Mouse (Mus musculus) gonadal fat pad, adult 2 months (tissue): Measurements from ENCODE around the gene Olfr955. TPM values are rescaled to one million over a fixed set of nuclear protein-coding genes. Genes with fewer than 3 reads are reported as not detected.

Source experiments
- DNase-seq: peaks from one replicate; pipeline ENCODE4 v3.0.0-alpha.2; 2012; ENCODE audit warnings: low read depth
- polyA plus RNA-seq: library from polyadenylated mRNA; depleted of rRNA; stranded (reverse); fragments of >200 nt; gene quantifications from 2 replicates; pipeline ENCODE4 v1.2.3, GENCODE M21; 2012; rRNA removed

Gene Olfr955
- polyA plus RNA-seq, result not detected in 2 replicates

GRCm38 (mm10) chr9:39471844-39472243 is at the start of gene Olfr955:
Gene Olfr955, minus strand, starts transcription at chr9:39471944.
- no peak for DNase-seq

GRCm38 (mm10) chr9:39518595-39518994 is 46.9 kb upstream of the Olfr955 start:
- DNase-seq, result no peak

GRCm38 (mm10) chr9:39515531-39515930 is 43.8 kb upstream of the Olfr955 start, which contains the start of gene Olfr957:
Gene Olfr957, minus strand, starts transcription at chr9:39515809.
- DNase-seq, result no peak

- DNase-seq, result no peak
Measured at GRCm38 (mm10) chr9:39509412-39509811, 37.7 kb upstream of the Olfr955 start.

GRCm38 (mm10) chr9:39508998-39509397 is 37.3 kb upstream of the Olfr955 start:
- no peak for DNase-seq

GRCm38 (mm10) chr9:39493895-39494294 is 22.2 kb upstream of the Olfr955 start, which contains the start of gene Olfr44:
Gene Olfr44, minus strand, starts transcription at chr9:39493995.
- DNase-seq, result no peak

- no peak for DNase-seq
Measured at GRCm38 (mm10) chr9:39456401-39456800, 15.3 kb downstream of the Olfr955 start, which contains the start of gene Olfr954. Gene Olfr954, plus strand, starts transcription at chr9:39456701.

- DNase-seq, result no peak
Measured at GRCm38 (mm10) chr9:39427048-39427447, 44.7 kb downstream of the Olfr955 start, which contains the start of gene Olfr952. Gene Olfr952, minus strand, starts transcription at chr9:39427148.

Other genes starting within 250 kb of the Olfr955 start
- gene Olfr1537, start 221.9 kb downstream of the Olfr955 start, polyA plus RNA-seq, result not detected in 2 replicates
- not detected in 2 replicates for gene Olfr945, start 195.1 kb downstream of the Olfr955 start, polyA plus RNA-seq
- gene Olfr948, start 145.9 kb downstream of the Olfr955 start, polyA plus RNA-seq, result not detected in 2 replicates
- gene Olfr951, start 84.5 kb downstream of the Olfr955 start, polyA plus RNA-seq, result not detected in 2 replicates
- gene Olfr952, start 44.8 kb downstream of the Olfr955 start, polyA plus RNA-seq, result not detected in 2 replicates
- gene Olfr954, start 15.2 kb downstream of the Olfr955 start, polyA plus RNA-seq, result not detected in 2 replicates
- not detected in 2 replicates for gene Olfr44, start 22.1 kb upstream of the Olfr955 start, polyA plus RNA-seq
- not detected in 2 replicates for gene Olfr957, start 43.9 kb upstream of the Olfr955 start, polyA plus RNA-seq
- not detected in 2 replicates for gene Olfr958, start 82.1 kb upstream of the Olfr955 start, polyA plus RNA-seq
- not detected in 2 replicates for gene Olfr959, start 103.6 kb upstream of the Olfr955 start, polyA plus RNA-seq
- 0.32 and 0.46 TPM in 2 replicates for gene AW551984, start 132.5 kb upstream of the Olfr955 start, polyA plus RNA-seq
- not detected in 2 replicates for gene Olfr148, start 138.7 kb upstream of the Olfr955 start, polyA plus RNA-seq
- not detected in 2 replicates for gene Olfr960, start 149.4 kb upstream of the Olfr955 start, polyA plus RNA-seq
- gene Olfr961, start 173.1 kb upstream of the Olfr955 start, polyA plus RNA-seq, result not detected in 2 replicates
- gene Olfr963, start 195.3 kb upstream of the Olfr955 start, polyA plus RNA-seq, result not detected in 2 replicates
- gene Olfr149, start 235.2 kb upstream of the Olfr955 start, polyA plus RNA-seq, result not detected in 2 replicates
- not detected in 2 replicates for gene Olfr965, start 239.4 kb upstream of the Olfr955 start, polyA plus RNA-seq